In genomic region chr7:54783550-54784529, GRCm38 (mm10) we compare ENCODE assay signal across 25 mouse cellular contexts. TPM values are rescaled to one million over a fixed set of nuclear protein-coding genes. Genes with fewer than 3 reads are reported as not detected.
DNase-seq lines count a peak whose midpoint lies in the region; ATAC-seq lines count a peak whose summit lies in the region.
"Had no signal": no experiment of that assay in that cellular context is flagged by ENCODE, and none has a peak within 500 bp of the region (broad histone marks: within the 10 kb centered on the region; RNA-seq: fewer than 3 reads in every experiment).

No protein-coding gene starts in this region.

- 0 out of 2 replicates have a peak, but pooled peaks have one; percentile 7 for ATAC-seq in hindbrain, embryonic 11.5 days (ENCODE audit: low FRiP score)
- no peak for ATAC-seq in hindbrain, embryonic 12.5 days (ENCODE audit: low FRiP score)
- ATAC-seq in midbrain, embryonic 15.5 days (replicated peaks): no peak
- ATAC-seq in embryonic facial prominence, embryonic 13.5 days (ENCODE audit: insufficient number of reproducible peaks, insufficient read depth, low FRiP score, low TSS enrichment, low read depth): 0 out of 2 replicates have a peak, but pooled peaks have one; percentile 32
- ATAC-seq in hindbrain, embryonic 16.5 days: peak; percentile 74
- ATAC-seq: forebrain, embryonic 14.5 days; intestine, embryonic 16.5 days had no signal

- H3K36me3 ChIP-seq in hindbrain, embryonic 11.5 days (ENCODE audit: control insufficient read depth, insufficient read depth, low read length): no peaks in the 10 kb centered on the region
- no peaks in the 10 kb centered on the region for H3K36me3 ChIP-seq in hindbrain, embryonic 12.5 days
- no peaks in the 10 kb centered on the region for H3K36me3 ChIP-seq in midbrain, embryonic 10.5 days
- no peaks in the 10 kb centered on the region for H3K36me3 ChIP-seq in midbrain, embryonic 15.5 days (replicated peaks)
- no peaks in the 10 kb centered on the region for H3K36me3 ChIP-seq in embryonic facial prominence, embryonic 13.5 days
- no peaks in the 10 kb centered on the region for H3K36me3 ChIP-seq in hindbrain, embryonic 16.5 days (ENCODE audit: control insufficient read depth, insufficient read depth, low read length)
- H3K36me3 ChIP-seq: heart, embryonic 10.5 days; limb, embryonic 15.5 days; liver, embryonic 15.5 days; lung, embryonic 15.5 days had no signal

- DNase-seq in hindbrain, embryonic 11.5 days (ENCODE audit: low spot score): no peak
- DNase-seq in midbrain, embryonic 10.5 days (ENCODE audit: low spot score): no peak
- no peak for DNase-seq in gastrocnemius, postnatal 14 days
- DNase-seq: adrenal gland, adult 2 months; cerebellum, adult 11-12 months; gastrocnemius, adult 2 months; kidney, postnatal 36 days; lung, postnatal 4 days; thymus, adult 18-20 months; thymus, postnatal 4 days had no signal

- no peaks in the 10 kb centered on the region for H3K27me3 ChIP-seq in hindbrain, embryonic 11.5 days (ENCODE audit: control insufficient read depth, insufficient read depth, low read length)
- no peaks in the 10 kb centered on the region for H3K27me3 ChIP-seq in hindbrain, embryonic 12.5 days
- no peaks in the 10 kb centered on the region; the same call in 1 of the 2 replicates for H3K27me3 ChIP-seq in midbrain, embryonic 10.5 days (ENCODE audit: low read depth, poor library complexity, severe bottlenecking)
- H3K27me3 ChIP-seq in midbrain, embryonic 15.5 days (replicated peaks): no peaks in the 10 kb centered on the region
- H3K27me3 ChIP-seq in embryonic facial prominence, embryonic 13.5 days: no peaks in the 10 kb centered on the region
- H3K27me3 ChIP-seq in hindbrain, embryonic 16.5 days (replicated peaks; ENCODE audit: control insufficient read depth, insufficient read depth, low read length): no peaks in the 10 kb centered on the region
- H3K27me3 ChIP-seq: limb, embryonic 15.5 days; liver, embryonic 15.5 days; lung, embryonic 15.5 days had no signal

- no peaks in the 10 kb centered on the region for H3K4me1 ChIP-seq in hindbrain, embryonic 11.5 days (replicated peaks; ENCODE audit: control insufficient read depth, insufficient read depth, low read length)
- no peaks in the 10 kb centered on the region for H3K4me1 ChIP-seq in hindbrain, embryonic 12.5 days
- H3K4me1 ChIP-seq in midbrain, embryonic 10.5 days: peaks cover 15% of the 10 kb centered on the region
- H3K4me1 ChIP-seq in midbrain, embryonic 15.5 days: no peaks in the 10 kb centered on the region
- no peaks in the 10 kb centered on the region for H3K4me1 ChIP-seq in embryonic facial prominence, embryonic 13.5 days
- no peaks in the 10 kb centered on the region for H3K4me1 ChIP-seq in hindbrain, embryonic 16.5 days (ENCODE audit: control insufficient read depth, insufficient read depth, low read depth, low read length)
- H3K4me1 ChIP-seq: heart, embryonic 10.5 days; limb, embryonic 15.5 days; liver, embryonic 15.5 days; lung, embryonic 15.5 days had no signal

- no peak overlapping the region for H3K9ac ChIP-seq in hindbrain, embryonic 11.5 days (ENCODE audit: low read depth, low read length)
- no peak overlapping the region for H3K9ac ChIP-seq in hindbrain, embryonic 12.5 days
- H3K9ac ChIP-seq in midbrain, embryonic 15.5 days: no peak overlapping the region
- no peak overlapping the region for H3K9ac ChIP-seq in embryonic facial prominence, embryonic 13.5 days
- no peak overlapping the region for H3K9ac ChIP-seq in hindbrain, embryonic 16.5 days (ENCODE audit: low read depth, low read length)
- H3K9ac ChIP-seq: limb, embryonic 15.5 days; liver, embryonic 15.5 days; lung, embryonic 15.5 days had no signal

- no peak overlapping the region for H3K27ac ChIP-seq in hindbrain, embryonic 11.5 days (ENCODE audit: low read depth, low read length)
- H3K27ac ChIP-seq in hindbrain, embryonic 12.5 days: no peak overlapping the region
- H3K27ac ChIP-seq in midbrain, embryonic 10.5 days (replicated peaks): peak overlapping the region; percentile 28; the same call in 1 of the 2 replicates
- H3K27ac ChIP-seq in midbrain, embryonic 15.5 days: no peak overlapping the region
- H3K27ac ChIP-seq in embryonic facial prominence, embryonic 13.5 days: no peak overlapping the region
- no peak overlapping the region for H3K27ac ChIP-seq in hindbrain, embryonic 16.5 days (ENCODE audit: low read depth, low read length)
- H3K27ac ChIP-seq: gastrocnemius, adult 2 months; heart, embryonic 10.5 days; limb, embryonic 15.5 days; liver, embryonic 15.5 days; lung, embryonic 15.5 days had no signal

- WGBS in hindbrain, embryonic 11.5 days: 84% methylated on average over 10 of the region's 10 CpGs
- 83% methylated on average over 10 of the region's 10 CpGs for WGBS in hindbrain, embryonic 12.5 days
- WGBS in midbrain, embryonic 10.5 days: 90% methylated on average over 10 of the region's 10 CpGs
- WGBS in midbrain, embryonic 15.5 days: 90% methylated on average over 10 of the region's 10 CpGs
- 74% methylated on average over 10 of the region's 10 CpGs for WGBS in embryonic facial prominence, embryonic 13.5 days
- 82% methylated on average over 10 of the region's 10 CpGs for WGBS in hindbrain, embryonic 16.5 days

- intact Hi-C loops in gastrocnemius, postnatal 14 days (cut with DNase I; ENCODE audit: low total_unique reads): no loop called here

- H3K4me2 ChIP-seq in hindbrain, embryonic 11.5 days (replicated peaks; ENCODE audit: low read depth, low read length): no peak overlapping the region
- H3K4me2 ChIP-seq in hindbrain, embryonic 12.5 days (replicated peaks): no peak overlapping the region
- H3K4me2 ChIP-seq in midbrain, embryonic 15.5 days: no peak overlapping the region
- no peak overlapping the region for H3K4me2 ChIP-seq in embryonic facial prominence, embryonic 13.5 days
- no peak overlapping the region for H3K4me2 ChIP-seq in hindbrain, embryonic 16.5 days (ENCODE audit: low read length)
- H3K4me2 ChIP-seq: limb, embryonic 15.5 days; liver, embryonic 15.5 days; lung, embryonic 15.5 days had no signal

- no peaks in the 10 kb centered on the region for H3K9me3 ChIP-seq in hindbrain, embryonic 11.5 days (ENCODE audit: control insufficient read depth, low read length)
- no peaks in the 10 kb centered on the region for H3K9me3 ChIP-seq in hindbrain, embryonic 12.5 days (replicated peaks)
- no peaks in the 10 kb centered on the region for H3K9me3 ChIP-seq in midbrain, embryonic 10.5 days (replicated peaks)
- no peaks in the 10 kb centered on the region for H3K9me3 ChIP-seq in midbrain, embryonic 15.5 days
- no peaks in the 10 kb centered on the region for H3K9me3 ChIP-seq in embryonic facial prominence, embryonic 13.5 days
- H3K9me3 ChIP-seq in hindbrain, embryonic 16.5 days (ENCODE audit: control insufficient read depth, low read length): no peaks in the 10 kb centered on the region
- H3K9me3 ChIP-seq: heart, embryonic 10.5 days; limb, embryonic 15.5 days; liver, embryonic 15.5 days; lung, embryonic 15.5 days had no signal

- no peak overlapping the region for H3K4me3 ChIP-seq in hindbrain, embryonic 11.5 days (ENCODE audit: low read depth, low read length)
- H3K4me3 ChIP-seq in hindbrain, embryonic 12.5 days: no peak overlapping the region
- H3K4me3 ChIP-seq in midbrain, embryonic 10.5 days: no peak overlapping the region
- no peak overlapping the region for H3K4me3 ChIP-seq in midbrain, embryonic 15.5 days
- H3K4me3 ChIP-seq in embryonic facial prominence, embryonic 13.5 days: no peak overlapping the region
- no peak overlapping the region for H3K4me3 ChIP-seq in hindbrain, embryonic 16.5 days (ENCODE audit: low read length)
- H3K4me3 ChIP-seq: erythroblast, embryonic 14.5 days; gastrocnemius, adult 2 months; heart, embryonic 10.5 days; limb, embryonic 15.5 days; liver, embryonic 15.5 days; lung, embryonic 15.5 days had no signal

RNA-seq across cellular contexts. Expression of gene Luzp2, which starts 51.5 kb away (rescaled TPM):
- 2.3 and 3.5 TPM in 2 replicates for polyA plus RNA-seq in hindbrain, embryonic 11.5 days (2014; fragmentation: Nextera tagmentation; extraction: Ambion mirVana)
- 7.1 and 8.4 TPM in 2 replicates for polyA plus RNA-seq in hindbrain, embryonic 12.5 days (2016; fragmentation: Nextera tagmentation; extraction: Ambion mirVana)
- 1.7 and 3.1 TPM in 2 replicates for polyA plus RNA-seq in midbrain, embryonic 10.5 days (2016; fragmentation: Nextera tagmentation; extraction: Ambion mirVana)
- 48.7 and 55.5 TPM in 2 replicates for polyA plus RNA-seq in midbrain, embryonic 15.5 days (2015; fragmentation: Nextera tagmentation; extraction: Ambion mirVana)
- polyA plus RNA-seq in embryonic facial prominence, embryonic 13.5 days (2015; fragmentation: Nextera tagmentation; extraction: Ambion mirVana): 2.9 and 3.3 TPM in 2 replicates
- polyA plus RNA-seq in hindbrain, embryonic 16.5 days (2015; fragmentation: Nextera tagmentation; extraction: Ambion mirVana): 67.1 and 70.6 TPM in 2 replicates
- total RNA-seq in gastrocnemius, postnatal 14 days (2021): under 1 TPM; 0.27 to 0.37 TPM
- total RNA-seq: megakaryocyte-erythroid progenitor cell, adult 5-6 weeks; MEL had no signal
- polyA plus RNA-seq: C2C12; erythroblast, embryonic 14.5 days; liver, embryonic 15.5 days; small intestine, adult 2 months had no signal

Comparison
In these comparisons a context has a peak if more than half of its experiments do, and no peak if none do; other contexts are left out.
1. ATAC-seq: peak in hindbrain, embryonic 11.5 days (single experiment), embryonic facial prominence, embryonic 13.5 days (single experiment) and hindbrain, embryonic 16.5 days (single experiment); none in hindbrain, embryonic 12.5 days (single experiment) and midbrain, embryonic 15.5 days (single experiment).